Mouse (Mus musculus): Measurements from ENCODE around the gene Dab1. TPM values are rescaled to one million over a fixed set of nuclear protein-coding genes. Genes with fewer than 3 reads are reported as not detected.

The Dab1 gene
- total RNA-seq (2015) (not detected in 2 replicates), total RNA-seq (2017) (not detected in 2 replicates)

DNA sequence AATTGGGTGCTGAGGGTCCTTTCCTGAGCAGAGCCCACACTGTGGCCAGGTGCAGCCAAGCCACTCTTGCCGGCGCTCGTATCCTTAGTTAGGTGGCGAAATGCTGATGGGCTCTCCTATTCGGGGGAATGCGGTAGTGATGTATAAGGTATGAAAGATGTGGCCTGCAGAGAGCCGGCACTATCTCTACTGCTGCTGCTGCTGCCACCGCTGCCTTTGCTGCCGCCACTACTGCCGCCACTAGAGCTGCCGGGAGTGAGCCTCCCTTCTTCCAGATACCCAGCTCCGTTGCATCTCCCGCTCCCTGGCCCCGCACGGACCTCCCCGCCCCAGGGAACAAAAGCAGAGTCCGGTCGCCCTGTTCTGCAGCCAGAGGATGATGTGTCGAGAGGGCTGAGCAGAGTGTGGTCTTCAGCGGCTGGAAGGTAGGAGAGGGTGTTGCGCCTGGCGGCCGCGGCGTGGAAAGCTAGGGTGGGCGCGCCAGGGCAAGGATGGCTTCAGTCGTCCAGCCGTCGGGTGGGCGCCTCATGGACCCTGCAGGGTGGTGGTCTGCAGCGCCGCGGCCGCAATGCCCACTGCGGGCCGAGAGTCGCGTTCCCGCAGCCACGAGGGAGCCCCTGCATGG is at the start of gene Dab1:
TSS of gene Dab1 (plus strand) at position 39 of the 625 bp plus-strand sequence.
- no peak for ATAC-seq (replicated peaks; ENCODE audit: poor library complexity)

DNA sequence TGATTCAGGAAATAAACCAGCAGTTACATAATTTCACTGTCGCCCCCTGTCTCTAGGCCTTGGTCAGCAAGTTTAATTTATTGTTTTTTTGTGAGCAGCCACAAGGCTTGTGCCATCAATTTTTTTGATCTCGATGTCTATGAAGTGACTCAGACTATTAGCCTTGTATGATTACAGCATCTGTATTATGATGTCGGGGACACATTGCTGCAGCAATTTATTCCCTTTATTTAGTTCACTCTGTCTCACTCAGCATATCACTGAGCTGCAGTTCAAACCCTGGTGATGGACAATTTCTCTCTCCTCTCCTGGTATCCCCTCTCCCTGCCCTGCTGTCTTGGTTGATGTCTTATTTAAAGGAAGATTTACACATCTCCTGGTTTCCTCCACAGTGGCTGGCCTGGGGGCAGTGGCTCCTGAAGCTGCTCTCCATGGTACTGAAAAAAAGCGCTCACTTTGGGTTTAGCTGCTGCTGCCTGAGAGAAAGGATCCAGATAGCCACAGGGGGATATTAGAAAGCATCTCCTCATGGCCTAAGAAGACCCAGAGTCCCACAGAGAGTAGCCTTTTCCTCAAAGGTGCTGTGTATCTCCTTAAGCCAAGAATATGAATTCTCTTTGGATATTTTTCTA is 47.3 kb upstream of the Dab1 start:
- ATAC-seq (replicated peaks; ENCODE audit: poor library complexity): no peak

- no peak for ATAC-seq (replicated peaks; ENCODE audit: poor library complexity)
Measured at GRCm38 (mm10) chr4:103575556-103575955, 43.6 kb upstream of the Dab1 start.

DNA sequence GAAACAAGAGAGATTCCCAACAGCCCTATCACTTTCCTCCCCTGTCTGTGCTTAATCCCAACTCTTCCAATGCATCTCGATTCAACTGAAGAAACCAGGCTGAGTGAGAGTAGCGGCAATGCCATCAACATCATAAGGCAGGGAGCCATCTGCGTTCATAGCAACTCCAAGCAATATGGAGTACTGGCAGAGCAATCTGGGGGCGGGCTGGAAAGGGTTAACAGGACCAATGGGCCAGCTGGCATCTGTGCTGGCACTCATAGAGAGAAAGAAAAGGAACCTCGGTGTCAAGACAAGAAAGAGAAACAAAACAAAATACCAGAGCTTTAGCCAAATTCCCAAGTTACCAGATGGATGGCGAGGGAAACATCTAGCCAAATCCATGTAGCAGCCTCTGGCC is 42.9 kb upstream of the Dab1 start:
- no peak for ATAC-seq (replicated peaks; ENCODE audit: poor library complexity)

DNA sequence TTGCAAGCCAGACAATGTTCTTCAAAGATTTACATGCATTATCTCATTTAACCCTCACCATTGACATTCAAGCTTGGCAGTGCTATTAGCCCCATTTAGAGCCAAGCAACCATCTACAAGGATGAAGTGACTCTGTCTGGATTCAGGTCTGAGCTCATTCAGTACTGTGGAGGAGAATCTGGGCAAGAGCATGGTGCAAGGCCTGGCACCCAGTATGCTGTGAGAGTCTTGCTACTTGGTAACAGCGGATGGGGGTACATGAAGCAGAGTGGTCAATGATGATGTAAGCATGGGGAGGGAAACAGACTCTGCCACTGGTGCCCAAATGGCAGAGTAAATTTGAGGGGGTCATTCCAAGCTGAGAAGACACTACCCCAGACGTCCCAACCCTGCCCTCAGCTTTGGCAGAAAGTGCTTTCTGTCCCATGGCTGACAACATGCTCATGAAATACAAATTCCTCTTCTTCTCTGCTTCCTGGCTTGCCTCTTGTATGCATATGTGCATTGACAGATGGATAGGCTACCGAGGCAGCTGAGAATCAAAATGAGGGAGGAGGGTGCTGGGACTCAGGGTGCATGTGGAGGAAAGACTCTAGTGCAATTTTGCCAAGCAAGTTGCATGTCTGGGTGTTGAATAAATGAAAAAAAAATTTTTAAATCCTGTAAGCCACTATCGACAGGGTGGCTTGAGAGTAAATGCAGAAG is 41.9 kb upstream of the Dab1 start:
- ATAC-seq (replicated peaks; ENCODE audit: poor library complexity): no peak

DNA sequence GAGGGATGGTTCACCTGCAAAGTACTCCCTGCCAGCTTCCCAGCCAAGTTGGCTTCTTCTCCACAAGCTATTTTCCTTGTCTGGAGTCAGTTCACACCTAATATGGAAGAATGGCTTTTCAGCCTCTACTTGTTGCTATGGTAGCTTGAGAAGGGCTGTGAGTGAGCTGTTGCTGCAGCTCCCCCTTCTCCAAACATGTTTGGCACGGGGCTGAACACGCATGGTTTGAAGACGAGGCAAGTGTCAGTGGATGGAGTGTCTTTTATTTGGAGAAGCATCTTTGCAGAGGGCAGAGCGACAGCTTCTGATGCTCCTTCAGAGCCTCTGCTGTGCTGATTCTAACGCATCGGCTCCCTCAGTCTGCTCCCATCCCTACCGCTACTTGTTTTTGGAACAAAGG is 41.3 kb upstream of the Dab1 start:
- no peak for ATAC-seq (replicated peaks; ENCODE audit: poor library complexity)

DNA sequence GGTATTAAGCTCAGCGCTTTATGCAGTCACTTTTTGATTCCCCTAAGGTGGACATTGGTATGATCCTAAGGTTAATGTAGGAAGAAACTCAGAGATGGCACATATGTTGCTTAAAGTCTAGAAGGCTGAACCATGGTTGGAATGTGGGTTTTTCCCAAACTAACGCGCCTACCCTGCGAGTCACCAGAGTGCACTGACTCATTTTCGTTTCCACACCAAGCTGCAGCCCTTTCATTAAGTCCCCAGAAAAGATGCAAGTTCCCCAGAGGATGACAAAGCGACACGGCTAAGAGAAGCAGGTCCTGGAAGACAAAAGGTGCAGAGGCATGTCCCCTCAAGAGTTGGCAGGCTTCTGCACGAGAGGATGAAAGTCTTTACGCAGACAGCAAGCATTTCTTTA is 39.1 kb upstream of the Dab1 start:
- no peak for ATAC-seq (replicated peaks; ENCODE audit: poor library complexity)

- ATAC-seq (replicated peaks; ENCODE audit: poor library complexity): no peak
Measured at GRCm38 (mm10) chr4:103615011-103615410, 4.1 kb upstream of the Dab1 start.

- ATAC-seq (replicated peaks; ENCODE audit: poor library complexity): 0 out of 2 replicates have a peak, but pooled peaks have one; percentile 26
Measured at GRCm38 (mm10) chr4:103619946-103620371, 800 bp downstream of the Dab1 start.

DNA sequence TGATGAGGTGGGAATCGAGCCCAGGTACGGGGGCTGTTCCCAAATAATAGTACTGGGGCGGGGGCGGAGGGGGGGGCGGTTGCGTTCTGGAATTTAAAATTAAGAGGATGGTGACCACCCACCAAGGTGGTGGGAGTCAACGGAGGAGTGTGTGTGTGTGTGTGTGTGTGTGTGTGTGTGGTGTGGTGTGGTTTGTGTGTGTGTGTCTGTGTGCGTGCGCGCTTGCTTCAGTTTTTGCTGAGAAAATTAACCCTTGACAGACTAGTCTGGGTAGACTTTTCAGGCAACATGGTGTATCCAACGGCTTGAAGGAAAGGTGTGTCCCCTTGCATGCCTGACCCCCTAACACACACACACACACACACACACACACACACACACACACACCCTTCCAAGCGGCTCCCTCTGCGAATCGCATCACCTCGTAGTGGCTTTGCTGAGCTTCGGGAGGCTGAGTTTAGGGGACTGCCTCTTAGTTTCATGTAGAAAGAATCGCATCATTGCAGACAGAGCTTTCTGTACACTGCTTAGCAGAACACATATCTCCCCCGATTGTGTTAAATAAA is 1.5 kb downstream of the Dab1 start:
- no peak for ATAC-seq (replicated peaks; ENCODE audit: poor library complexity)

GRCm38 (mm10) chr4:103621586-103621985 is 2.4 kb downstream of the Dab1 start:
- ATAC-seq (replicated peaks; ENCODE audit: poor library complexity): no peak

GRCm38 (mm10) chr4:103630177-103630576 is 11.0 kb downstream of the Dab1 start:
- no peak for ATAC-seq (replicated peaks; ENCODE audit: poor library complexity)

- ATAC-seq (replicated peaks; ENCODE audit: poor library complexity): no peak
Measured at GRCm38 (mm10) chr4:103636168-103636776, 17.1 kb downstream of the Dab1 start.

- ATAC-seq (replicated peaks; ENCODE audit: poor library complexity): no peak
Measured at GRCm38 (mm10) chr4:103648209-103648896, 29.2 kb downstream of the Dab1 start.

GRCm38 (mm10) chr4:103655740-103656139 is 36.6 kb downstream of the Dab1 start:
- no peak for ATAC-seq (replicated peaks; ENCODE audit: poor library complexity)

DNA sequence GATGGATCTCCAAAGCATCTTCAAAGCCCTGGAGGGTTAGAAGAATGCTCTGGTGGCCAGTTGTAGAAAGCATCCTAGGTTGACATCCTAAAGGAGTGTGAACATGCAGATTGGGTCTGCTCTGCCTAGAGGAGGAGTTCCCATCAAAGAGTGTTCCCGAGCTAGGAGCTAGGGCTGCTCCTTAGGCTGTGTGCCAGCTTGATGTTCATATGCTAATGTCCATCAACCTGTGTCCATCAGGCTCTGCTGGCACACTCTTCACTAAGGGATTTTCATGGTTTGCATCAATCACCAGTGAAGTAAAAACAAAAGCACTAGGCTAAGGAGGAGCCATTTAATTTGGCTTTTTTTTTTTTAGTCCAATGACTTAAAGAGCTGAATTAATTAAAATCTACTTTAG is 42.2 kb downstream of the Dab1 start:
- ATAC-seq (replicated peaks; ENCODE audit: poor library complexity): no peak

GRCm38 (mm10) chr4:103667438-103667837 is 48.3 kb downstream of the Dab1 start:
- no peak for ATAC-seq (replicated peaks; ENCODE audit: poor library complexity)

DNA sequence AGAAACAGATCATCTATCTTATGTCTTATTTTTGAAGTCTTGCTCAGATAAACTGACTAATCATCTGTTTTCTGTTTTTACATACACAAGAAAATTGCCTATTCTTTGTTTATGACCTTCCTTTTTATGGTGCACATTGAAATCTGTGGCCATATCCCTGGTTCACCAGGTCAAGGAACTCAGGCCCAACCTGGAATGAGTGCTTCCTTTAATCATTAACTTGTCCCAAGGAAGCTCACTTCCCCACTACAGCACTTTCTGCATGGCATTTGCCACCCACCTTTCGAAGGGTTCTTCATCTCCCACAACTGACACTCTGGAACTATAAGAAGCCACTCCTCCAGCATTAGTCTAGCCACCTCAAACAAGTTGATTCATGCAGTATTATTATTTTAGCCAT is 58.0 kb downstream of the Dab1 start:
- no peak for ATAC-seq (replicated peaks; ENCODE audit: poor library complexity)

GRCm38 (mm10) chr4:103678501-103678900 is 59.3 kb downstream of the Dab1 start:
- no peak for ATAC-seq (replicated peaks; ENCODE audit: poor library complexity)

- ATAC-seq (replicated peaks; ENCODE audit: poor library complexity): no peak
Measured at GRCm38 (mm10) chr4:103685136-103685535, 66.0 kb downstream of the Dab1 start.

GRCm38 (mm10) chr4:103691717-103692116 is 72.6 kb downstream of the Dab1 start:
- ATAC-seq (replicated peaks; ENCODE audit: poor library complexity): no peak
